Mouse (Mus musculus): ENCODE results near the gene Cfap77.
"Not testable (repeated sequence)": the region's sequence is repeated elsewhere in the genome, so short reads cannot be mapped to it uniquely, and the experiment has no call there.

DNA sequence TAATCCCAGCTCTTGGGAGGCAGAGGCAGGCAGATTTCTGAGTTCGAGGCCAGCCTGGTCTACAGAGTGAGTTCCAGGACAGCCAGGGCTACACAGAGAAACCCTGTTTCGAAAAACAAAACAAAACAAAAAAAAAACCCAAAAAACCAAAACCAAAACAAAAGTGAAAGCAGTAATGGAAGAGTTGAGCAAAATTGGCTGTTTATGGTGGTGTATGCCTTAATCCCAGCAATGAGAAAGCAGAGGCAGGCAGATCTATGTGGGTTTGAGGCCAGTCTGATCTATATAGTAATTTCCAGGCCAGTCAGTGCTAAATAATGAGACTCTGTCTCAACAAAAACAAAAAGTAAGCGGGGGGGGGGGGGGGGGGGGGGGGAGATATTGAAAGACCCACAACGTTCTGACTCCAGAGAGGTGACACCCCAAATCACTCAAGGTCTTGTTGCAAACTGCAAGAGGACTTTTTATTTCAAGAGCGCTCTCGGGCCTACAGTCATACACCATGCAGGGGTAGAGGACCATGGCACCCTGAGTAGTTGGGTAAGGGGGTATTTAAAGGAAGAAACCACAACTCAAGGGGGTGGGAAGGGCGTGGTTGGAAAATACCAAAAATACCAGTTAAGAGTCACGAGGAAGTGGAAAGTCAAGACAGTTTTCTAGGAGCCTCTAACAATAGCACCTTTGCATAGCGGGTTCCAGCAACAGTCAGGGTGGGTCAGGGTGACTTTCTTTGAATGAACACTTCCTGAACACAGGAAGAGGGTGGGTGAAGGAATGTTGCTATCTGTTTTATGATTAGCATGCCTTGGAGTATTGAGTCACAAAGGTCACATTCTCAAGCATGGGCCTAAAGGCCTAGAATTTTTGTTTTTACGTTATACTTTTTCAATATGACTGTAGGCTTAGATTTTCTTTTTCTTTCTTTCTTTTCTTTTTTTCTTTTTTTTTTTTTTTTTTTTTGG is 47.8 kb upstream of the Cfap77 start:
- not testable (repeated sequence) for TF ChIP-seq POLR2A (IDR thresholded peaks at IDR 0.05; ENCODE audit: low read depth, low read length); CTCF (IDR thresholded peaks at IDR 0.05; ENCODE audit: extremely low read depth, insufficient read length, insufficient replicate concordance, low read depth, low read length)

All from small intestine, adult 2 months (tissue).